Mouse (Mus musculus) embryonic facial prominence, embryonic 15.5 days (tissue): ENCODE results near the gene Mchr1. TPM values are rescaled to one million over a fixed set of nuclear protein-coding genes. Genes with fewer than 3 reads are reported as not detected.

Experiments
- ATAC-seq: fragments of 200-750 bp; cut with Nextera tagmentation; 2 replicates; pipeline ENCODE4 v1.8.0; 2017; ENCODE audit warnings: low read depth, moderate TSS enrichment; ENCODE audit not compliant: insufficient number of reproducible peaks, low FRiP score, low TSS enrichment
- H3K27ac ChIP-seq: fragments of 300-500 bp; sonication (generic); replicated peaks from 2 replicates; pipeline ENCODE4 v1.5.1; 2015; ENCODE audit warnings: mild to moderate bottlenecking, inconsistent platforms
- H3K27me3 ChIP-seq: fragments of 300-500 bp; sonication (generic); 2 replicates; pipeline ENCODE4 v1.6.1; 2015; ENCODE audit warnings: inconsistent platforms
- H3K36me3 ChIP-seq: fragments of 300-500 bp; sonication (generic); 2 replicates; pipeline ENCODE4 v1.6.1; 2015; ENCODE audit warnings: mild to moderate bottlenecking, inconsistent platforms
- H3K4me1 ChIP-seq: fragments of 300-500 bp; sonication (generic); 2 replicates; pipeline ENCODE4 v1.6.1; 2015; ENCODE audit warnings: inconsistent platforms
- H3K4me2 ChIP-seq: fragments of 300-500 bp; sonication (generic); replicated peaks from 2 replicates; pipeline ENCODE4 v1.6.1; 2015; ENCODE audit warnings: mild to moderate bottlenecking, inconsistent platforms
- H3K4me3 ChIP-seq: fragments of 300-500 bp; sonication (generic); replicated peaks from 2 replicates; pipeline ENCODE4 v1.5.1; 2015; ENCODE audit warnings: mild to moderate bottlenecking, inconsistent platforms
- H3K9ac ChIP-seq: fragments of 300-500 bp; sonication (generic); 2 replicates; pipeline ENCODE4 v1.6.1; 2015; ENCODE audit warnings: inconsistent platforms
- H3K9me3 ChIP-seq: fragments of 300-500 bp; sonication (generic); replicated peaks from 2 replicates; pipeline ENCODE4 v1.6.1; 2016; ENCODE audit warnings: inconsistent platforms
- WGBS: fragments of 180-500 bp; shearing (Covaris S2); methylation state at CpG from one replicate; pipeline ENCODE4 v1.1.7; 2015; 5-methylcytosine and 5-hydroxymethylcytosine counted together
- polyA plus RNA-seq: library from polyadenylated mRNA; unstranded; fragments of >200 nt; fragmentation: Nextera tagmentation; extraction: Ambion mirVana; gene quantifications from 2 replicates; pipeline ENCODE4 v1.2.1, GENCODE M21; 2015

Mchr1 gene
- polyA plus RNA-seq, 1 experiment from 2014 or later, result 1.9 TPM

- Histone ChIP-seq H3K4me2 (no peak overlapping the region), H3K4me3 (no peak overlapping the region), H3K27me3 (no peaks in the 10 kb centered on the region), H3K36me3 (no peaks in the 10 kb centered on the region), H3K9me3 (no peaks in the 10 kb centered on the region), H3K27ac (no peak overlapping the region), H3K4me1 (no peaks in the 10 kb centered on the region), H3K9ac (no peak overlapping the region)
- ATAC-seq, result no peak
- WGBS, result 91% methylated on average over 3 of the region's 3 CpGs
Measured at GRCm38 (mm10) chr15:81228258-81228657, 7.0 kb upstream of the Mchr1 start.

GRCm38 (mm10) chr15:81229791-81230190 is 5.5 kb upstream of the Mchr1 start:
- Histone ChIP-seq H3K27me3 (no peaks in the 10 kb centered on the region), H3K36me3 (no peaks in the 10 kb centered on the region), H3K4me3 (no peak overlapping the region), H3K4me2 (no peak overlapping the region), H3K9me3 (no peaks in the 10 kb centered on the region), H3K9ac (no peak overlapping the region), H3K27ac (no peak overlapping the region), H3K4me1 (0 out of 2 replicates have a peak, but pooled peaks cover under 1% of the 10 kb centered on the region)
- no peak for ATAC-seq
- WGBS, result 81% methylated on average over 3 of the region's 3 CpGs

GRCm38 (mm10) chr15:81231325-81231724 is 4.0 kb upstream of the Mchr1 start:
- peaks cover 12% of the 10 kb centered on the region for H3K4me1 ChIP-seq
- H3K4me3 ChIP-seq, result no peak overlapping the region

GRCm38 (mm10) chr15:81236062-81236461 is 763 bp downstream of the Mchr1 start:
- H3K9ac ChIP-seq, result 0 out of 2 replicates have a peak overlapping the region, but pooled peaks have one; percentile 12
- WGBS, result 6% methylated on average over 8 of the region's 8 CpGs
- ATAC-seq, result no peak
- H3K27ac ChIP-seq, result no peak overlapping the region
- H3K36me3 ChIP-seq, result no peaks in the 10 kb centered on the region
- H3K4me1 ChIP-seq, result peaks cover 12% of the 10 kb centered on the region
- no peaks in the 10 kb centered on the region for H3K9me3 ChIP-seq
- peaks cover 28% of the 10 kb centered on the region for H3K27me3 ChIP-seq
- H3K4me2 ChIP-seq, result peak overlapping the region; percentile 82
- H3K4me3 ChIP-seq, result peak overlapping the region; percentile 42

More at GRCm38 (mm10) chr15:81231325-81231724, 4.0 kb upstream of the Mchr1 start:
- 0 out of 2 replicates have a peak, but pooled peaks cover 12% of the 10 kb centered on the region for H3K27me3 ChIP-seq
- ATAC-seq, result no peak
- H3K4me2 ChIP-seq, result no peak overlapping the region
- H3K27ac ChIP-seq, result no peak overlapping the region
- H3K36me3 ChIP-seq, result no peaks in the 10 kb centered on the region
- no peaks in the 10 kb centered on the region for H3K9me3 ChIP-seq
- 73% methylated on average over 7 of the region's 7 CpGs for WGBS
- H3K9ac ChIP-seq, result no peak overlapping the region

- no peak overlapping the region for H3K27ac ChIP-seq
- no peak for ATAC-seq
- no peaks in the 10 kb centered on the region for H3K9me3 ChIP-seq
- no peaks in the 10 kb centered on the region for H3K36me3 ChIP-seq
- 89% methylated on average over 18 of the region's 18 CpGs for WGBS
- H3K4me1 ChIP-seq, result peaks cover 12% of the 10 kb centered on the region
- no peak overlapping the region for H3K4me2 ChIP-seq
- no peak overlapping the region for H3K9ac ChIP-seq
- H3K4me3 ChIP-seq, result no peak overlapping the region
- peaks cover 28% of the 10 kb centered on the region for H3K27me3 ChIP-seq
Measured at GRCm38 (mm10) chr15:81237471-81237870, 2.2 kb downstream of the Mchr1 start.

GRCm38 (mm10) chr15:81239261-81239660 is 4.0 kb downstream of the Mchr1 start:
- H3K4me2 ChIP-seq, result no peak overlapping the region
- H3K4me3 ChIP-seq, result no peak overlapping the region
- WGBS, result 27% methylated on average over 7 of the region's 7 CpGs
- H3K27ac ChIP-seq, result no peak overlapping the region
- no peaks in the 10 kb centered on the region for H3K36me3 ChIP-seq
- ATAC-seq, result no peak
- H3K27me3 ChIP-seq, result peaks cover 28% of the 10 kb centered on the region
- H3K4me1 ChIP-seq, result peaks cover 12% of the 10 kb centered on the region
- H3K9ac ChIP-seq, result no peak overlapping the region
- H3K9me3 ChIP-seq, result no peaks in the 10 kb centered on the region

- Histone ChIP-seq H3K4me2 (no peak overlapping the region), H3K4me1 (peaks cover 11% of the 10 kb centered on the region), H3K36me3 (no peaks in the 10 kb centered on the region), H3K9me3 (no peaks in the 10 kb centered on the region), H3K4me3 (no peak overlapping the region), H3K27me3 (peaks cover 28% of the 10 kb centered on the region), H3K27ac (no peak overlapping the region), H3K9ac (no peak overlapping the region)
- ATAC-seq, result no peak
- WGBS, result 64% methylated on average over 13 of the region's 13 CpGs
Measured at GRCm38 (mm10) chr15:81239794-81240343, 4.6 kb downstream of the Mchr1 start.

GRCm38 (mm10) chr15:81246890-81247289 is 11.6 kb downstream of the Mchr1 start:
- 89% methylated on average over 3 of the region's 3 CpGs for WGBS
- H3K9ac ChIP-seq, result no peak overlapping the region
- no peak overlapping the region for H3K4me3 ChIP-seq

GRCm38 (mm10) chr15:81247583-81248340 is 12.5 kb downstream of the Mchr1 start:
- Histone ChIP-seq H3K4me2 (peak overlapping the region; percentile 29), H3K27me3 (no peaks in the 10 kb centered on the region), H3K9ac (no peak overlapping the region), H3K36me3 (no peaks in the 10 kb centered on the region), H3K27ac (peak overlapping the region; percentile 81), H3K4me1 (peaks cover 15% of the 10 kb centered on the region), H3K4me3 (peak overlapping the region; percentile 17; the same call in 1 of the 2 replicates), H3K9me3 (no peaks in the 10 kb centered on the region)
- peak; percentile 51 for ATAC-seq
- WGBS, result 20% methylated on average over 13 of the region's 13 CpGs

More at GRCm38 (mm10) chr15:81246890-81247289, 11.6 kb downstream of the Mchr1 start:
- no peaks in the 10 kb centered on the region for H3K9me3 ChIP-seq
- no peaks in the 10 kb centered on the region for H3K36me3 ChIP-seq
- H3K4me2 ChIP-seq, result 0 out of 2 replicates have a peak overlapping the region, but pooled peaks have one; percentile 29
- no peak for ATAC-seq
- H3K27me3 ChIP-seq, result no peaks in the 10 kb centered on the region
- peak overlapping the region; percentile 81 for H3K27ac ChIP-seq
- H3K4me1 ChIP-seq, result peaks cover 15% of the 10 kb centered on the region

GRCm38 (mm10) chr15:81248341-81248679 is 13.0 kb downstream of the Mchr1 start:
- 67% methylated on average over 4 of the region's 4 CpGs for WGBS
- no peaks in the 10 kb centered on the region for H3K36me3 ChIP-seq
- H3K4me3 ChIP-seq, result no peak overlapping the region
- H3K4me2 ChIP-seq, result 0 out of 2 replicates have a peak overlapping the region, but pooled peaks have one; percentile 29
- no peaks in the 10 kb centered on the region for H3K9me3 ChIP-seq
- ATAC-seq, result no peak
- H3K27ac ChIP-seq, result peak overlapping the region; percentile 81
- no peak overlapping the region for H3K9ac ChIP-seq
- no peaks in the 10 kb centered on the region for H3K27me3 ChIP-seq
- peaks cover 15% of the 10 kb centered on the region for H3K4me1 ChIP-seq

GRCm38 (mm10) chr15:81248951-81249579 is 13.8 kb downstream of the Mchr1 start:
- no peak for ATAC-seq
- Histone ChIP-seq H3K36me3 (no peaks in the 10 kb centered on the region), H3K9me3 (no peaks in the 10 kb centered on the region), H3K27me3 (no peaks in the 10 kb centered on the region), H3K4me2 (no peak overlapping the region), H3K4me3 (no peak overlapping the region), H3K27ac (no peak overlapping the region), H3K9ac (no peak overlapping the region), H3K4me1 (peaks cover 15% of the 10 kb centered on the region)
- WGBS, result 80% methylated on average over 4 of the region's 4 CpGs
